Mouse (Mus musculus) liver, postnatal 0 days (tissue): ENCODE measurements around the gene Car10.

Experiments used
- CTCF ChIP-seq: sonication (generic); IDR thresholded peaks from 2 replicates; pipeline ENCODE4 v1.5.1; 2016; ENCODE audit warnings: antibody characterized with exemption, low read depth
- EP300 ChIP-seq: IDR thresholded peaks from 2 replicates; pipeline ENCODE4 v1.6.1; 2016; ENCODE audit warnings: antibody characterized with exemption, low read depth, mild to moderate bottlenecking

DNA sequence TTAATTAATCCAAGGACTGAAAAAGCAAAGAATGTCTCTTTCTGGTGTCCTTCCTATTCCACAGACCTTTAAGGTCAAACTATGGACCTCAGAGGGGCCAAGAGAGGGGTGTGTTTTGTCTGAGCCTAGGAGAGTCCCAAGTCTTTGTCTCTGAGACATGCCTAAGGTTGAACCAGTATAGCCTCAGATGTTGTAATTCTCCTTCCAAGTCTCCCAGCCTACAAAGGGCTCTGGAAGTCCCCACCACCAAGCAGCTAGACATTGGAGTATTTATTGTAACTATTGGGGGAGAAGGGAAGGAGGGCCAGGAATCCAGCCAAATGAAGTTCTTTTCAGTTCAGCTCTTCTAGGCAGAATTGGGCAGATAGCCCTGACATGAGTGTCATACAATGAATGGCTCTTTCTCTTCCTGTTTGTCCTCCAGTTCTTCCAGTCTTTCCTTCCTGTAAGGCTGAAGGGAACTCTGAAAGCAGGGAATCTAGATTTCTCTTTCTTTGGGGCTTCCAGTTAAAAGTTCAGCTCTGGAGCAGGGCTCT is 464.6 kb downstream of the Car10 start:
- no peak for TF ChIP-seq CTCF
- TF ChIP-seq EP300, result no peak
